Mouse (Mus musculus) heart, adult 2 months (tissue): Measurements from ENCODE around the gene Ptprn2.

Source experiments
- CTCF ChIP-seq: fragments of 200-600 bp; IDR thresholded peaks from 2 replicates; pipeline ENCODE4 v1.8.1; 2022; ENCODE audit warnings: antibody characterized with exemption, mild to moderate bottlenecking, moderate library complexity
- POLR2A ChIP-seq: fragments of 200-500 bp; IDR thresholded peaks from 2 replicates; pipeline ENCODE4 v1.6.1; 2011; ENCODE audit warnings: mild to moderate bottlenecking, low read depth, low read length, control low read depth; ENCODE audit not compliant: insufficient read depth

GRCm38 (mm10) chr12:116438591-116438990, 46.9 kb upstream of the Ptprn2 start:
- TF ChIP-seq POLR2A, result no peak
- no peak for TF ChIP-seq CTCF
